Comparison of ENCODE assay signal across 15 mouse cellular contexts in the genomic region with DNA sequence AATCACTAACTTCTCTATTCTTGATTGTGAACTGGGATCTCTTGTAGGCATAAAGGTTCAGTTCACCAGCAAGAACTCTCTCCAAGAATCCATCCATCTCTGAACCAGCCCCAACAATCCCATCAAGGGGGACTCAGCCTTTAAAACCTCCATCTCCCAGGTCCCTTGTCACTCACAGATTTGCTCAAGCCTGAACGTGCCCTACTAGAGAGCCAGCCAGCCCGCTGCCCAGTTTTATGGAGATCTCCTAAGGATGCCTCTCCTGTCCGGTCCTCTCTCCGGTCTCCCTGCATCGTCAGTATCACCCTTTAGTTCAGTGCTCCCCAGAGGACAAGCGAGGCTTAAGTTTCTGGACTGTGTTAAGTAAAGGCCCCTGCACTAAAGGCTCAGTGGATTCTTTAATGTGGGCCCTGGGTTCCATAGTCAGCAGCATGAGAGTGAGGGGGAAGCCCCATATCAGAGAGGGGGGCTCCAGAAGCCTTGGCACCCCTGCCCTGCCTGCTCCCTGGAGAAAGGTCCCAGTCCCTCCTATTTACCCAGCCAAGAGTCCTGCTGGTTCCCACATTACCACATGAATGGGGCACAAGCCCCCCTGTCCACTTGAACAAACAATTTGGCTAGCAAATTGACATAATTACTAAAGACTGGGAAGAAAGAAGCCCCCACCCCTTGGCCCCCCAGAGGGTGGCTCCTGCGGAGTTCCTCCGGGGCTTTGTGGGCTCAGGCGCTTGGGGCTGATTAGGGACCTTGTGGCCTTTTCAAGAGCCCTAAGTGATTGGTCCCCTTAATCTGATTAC. TPM values are rescaled to one million over a fixed set of nuclear protein-coding genes. Genes with fewer than 3 reads are reported as not detected.
DNase-seq lines count a peak whose midpoint lies in the region; ATAC-seq and TF ChIP-seq lines count a peak whose summit lies in the region.
"Had no signal": no experiment of that assay in that cellular context is flagged by ENCODE, and none has a peak within 500 bp of the region (broad histone marks: within the 10 kb centered on the region; RNA-seq: fewer than 3 reads in every experiment).

No protein-coding gene starts in this region.

- no peak for TF ChIP-seq CTCF in olfactory bulb, adult 2 months (IDR thresholded peaks at IDR 0.05; ENCODE audit: insufficient read depth, low read depth, low read length)

- H3K4me3 ChIP-seq in hindbrain, embryonic 11.5 days (ENCODE audit: low read depth, low read length): no peak overlapping the region
- no peak overlapping the region for H3K4me3 ChIP-seq in midbrain, embryonic 12.5 days
- no peak overlapping the region for H3K4me3 ChIP-seq in olfactory bulb, adult 2 months (ENCODE audit: insufficient read depth, low read depth, low read length)
- H3K4me3 ChIP-seq: heart, adult 2 months; limb, embryonic 10.5 days had no signal

- H3K27me3 ChIP-seq in hindbrain, embryonic 11.5 days (ENCODE audit: control insufficient read depth, insufficient read depth, low read length): peaks cover 54% of the 10 kb centered on the region
- H3K27me3 ChIP-seq in midbrain, embryonic 12.5 days: peaks cover 92% of the 10 kb centered on the region

- ATAC-seq in hindbrain, embryonic 11.5 days (ENCODE audit: low FRiP score): peak; percentile 10
- peak; percentile 51 for ATAC-seq in midbrain, embryonic 12.5 days (ENCODE audit: low FRiP score, low read depth)

- peaks cover 22% of the 10 kb centered on the region for H3K4me1 ChIP-seq in hindbrain, embryonic 11.5 days (replicated peaks; ENCODE audit: control insufficient read depth, insufficient read depth, low read length)
- peaks cover 57% of the 10 kb centered on the region for H3K4me1 ChIP-seq in midbrain, embryonic 12.5 days
- peaks cover 38% of the 10 kb centered on the region for H3K4me1 ChIP-seq in olfactory bulb, adult 2 months (ENCODE audit: control insufficient read depth, insufficient read depth, low read length)

- peak; percentile 34 for DNase-seq in embryo, embryonic 10.5 days (ENCODE audit: low spot score)
- DNase-seq in embryo, embryonic 10 days (ENCODE audit: low spot score): no peak
- DNase-seq in hindbrain, embryonic 11.5 days (ENCODE audit: low spot score): no peak
- DNase-seq in left cerebral cortex, adult 8-10 months (ENCODE audit: low spot score in 2 of 2): no peak
- no peak for DNase-seq in kidney, adult 11 months
- no peak for DNase-seq in cerebellum, adult 11 months
- DNase-seq: adrenal gland, postnatal 10 days; cerebellum, adult 9-11 months; gastrocnemius, postnatal 10 days; heart, adult 2 months; kidney, postnatal 14 days had no signal

- no peak for TF ChIP-seq POLR2A in olfactory bulb, adult 2 months (IDR thresholded peaks at IDR 0.05; ENCODE audit: insufficient read depth, low read depth, low read length)

- no peak overlapping the region for H3K9ac ChIP-seq in hindbrain, embryonic 11.5 days (ENCODE audit: low read depth, low read length)
- H3K9ac ChIP-seq in midbrain, embryonic 12.5 days (replicated peaks): no peak overlapping the region
- H3K9ac ChIP-seq: liver, embryonic 14.5 days had no signal

- no peak overlapping the region for H3K27ac ChIP-seq in hindbrain, embryonic 11.5 days (ENCODE audit: low read depth, low read length)
- peak overlapping the region; percentile 61 for H3K27ac ChIP-seq in midbrain, embryonic 12.5 days (replicated peaks)
- H3K27ac ChIP-seq in olfactory bulb, adult 2 months (ENCODE audit: insufficient read depth, low read depth, low read length): peak overlapping the region; percentile 84
- H3K27ac ChIP-seq: heart, adult 2 months; limb, embryonic 10.5 days; liver, embryonic 14.5 days had no signal

- WGBS in hindbrain, embryonic 11.5 days: 10% methylated on average over 9 of the region's 9 CpGs
- 2% methylated on average over 9 of the region's 9 CpGs for WGBS in midbrain, embryonic 12.5 days
- 44% methylated on average over 9 of the region's 9 CpGs for WGBS in olfactory bulb, adult 2 months

- no peaks in the 10 kb centered on the region for H3K36me3 ChIP-seq in hindbrain, embryonic 11.5 days (ENCODE audit: control insufficient read depth, insufficient read depth, low read length)
- H3K36me3 ChIP-seq in midbrain, embryonic 12.5 days: no peaks in the 10 kb centered on the region
- H3K36me3 ChIP-seq: limb, embryonic 10.5 days had no signal

- H3K4me2 ChIP-seq in hindbrain, embryonic 11.5 days (replicated peaks; ENCODE audit: low read depth, low read length): no peak overlapping the region
- H3K4me2 ChIP-seq in midbrain, embryonic 12.5 days (replicated peaks): peak overlapping the region; percentile 21

- H3K9me3 ChIP-seq in hindbrain, embryonic 11.5 days (ENCODE audit: control insufficient read depth, low read length): no peaks in the 10 kb centered on the region
- H3K9me3 ChIP-seq in midbrain, embryonic 12.5 days: peaks cover 6% of the 10 kb centered on the region
- H3K9me3 ChIP-seq: limb, embryonic 10.5 days had no signal

RNA-seq across cellular contexts. Expression of a gene that starts 27.5 kb away (rescaled TPM):
- 1.4 and 2.7 TPM in 2 replicates for polyA plus RNA-seq in hindbrain, embryonic 11.5 days (2014; fragmentation: Nextera tagmentation; extraction: Ambion mirVana)
- polyA plus RNA-seq in midbrain, embryonic 12.5 days (2016; fragmentation: Nextera tagmentation; extraction: Ambion mirVana): 1.5 and 2.2 TPM in 2 replicates
- not detected in 2 replicates for polyA plus RNA-seq in olfactory bulb, adult 2 months (2012; ENCODE audit: insufficient read depth, insufficient read length, low replicate concordance, missing spikeins)
- 1 to 10 TPM; 1.7 to 3.0 (median 2.3) TPM for total RNA-seq in left cerebral cortex, adult 8-10 months (2022)
- total RNA-seq: gastrocnemius, postnatal 10 days; heart, adult 2 months had no signal
- polyA plus RNA-seq: heart, adult 2 months; limb, embryonic 10.5 days had no signal
